Mouse (Mus musculus) forebrain, embryonic 14.5 days (tissue): ENCODE measurements around the gene Hist1h4j. TPM values are rescaled to one million over a fixed set of nuclear protein-coding genes. Genes with fewer than 3 reads are reported as not detected.
A peak's percentile ranks its signal among the peaks of the same experiment; 100 is the strongest.

Experiments
- ATAC-seq: fragments of 200-750 bp; cut with Nextera tagmentation; 2 replicates; pipeline ENCODE4 v1.8.0; 2017; ENCODE audit warnings: mild to moderate bottlenecking, moderate library complexity
- DNase-seq: peaks from one replicate; pipeline ENCODE4 v3.0.0-alpha.2; 2015; ENCODE audit warnings: low spot score
- H3K27ac ChIP-seq: fragments of 300-500 bp; sonication (generic); 2 replicates; pipeline ENCODE4 v1.5.1; 2014; ENCODE audit warnings: low read depth, mild to moderate bottlenecking, control low read depth, low read length, moderate library complexity
- H3K27me3 ChIP-seq: fragments of 300-500 bp; sonication (generic); replicated peaks from 2 replicates; pipeline ENCODE4 v1.6.1; 2014; ENCODE audit warnings: low read length, control low read depth, mixed read lengths; ENCODE audit not compliant: control insufficient read depth, insufficient read depth
- H3K36me3 ChIP-seq: fragments of 300-500 bp; sonication (generic); 2 replicates; pipeline ENCODE4 v1.6.1; 2014; ENCODE audit warnings: low read length, control low read depth; ENCODE audit not compliant: control insufficient read depth, insufficient read depth
- H3K4me1 ChIP-seq: fragments of 300-500 bp; sonication (generic); 2 replicates; pipeline ENCODE4 v1.6.1; 2014; ENCODE audit warnings: antibody characterized with exemption, low read length, control low read depth; ENCODE audit not compliant: control insufficient read depth, insufficient read depth
- H3K4me2 ChIP-seq: fragments of 300-500 bp; sonication (generic); 2 replicates; pipeline ENCODE4 v1.6.1; 2014; ENCODE audit warnings: mild to moderate bottlenecking, control low read depth, low read length
- H3K4me3 ChIP-seq: fragments of 300-500 bp; sonication (generic); 2 replicates; pipeline ENCODE4 v1.5.1; 2014; ENCODE audit warnings: low read depth, low read length, control low read depth
- H3K9ac ChIP-seq: fragments of 300-500 bp; sonication (generic); 2 replicates; pipeline ENCODE4 v1.6.1; 2014; ENCODE audit warnings: mild to moderate bottlenecking, low read length, control low read depth, moderate library complexity
- H3K9me3 ChIP-seq: fragments of 300-500 bp; sonication (generic); replicated peaks from 2 replicates; pipeline ENCODE4 v1.6.1; 2016; ENCODE audit warnings: low read length, control low read depth, mixed read lengths; ENCODE audit not compliant: control insufficient read depth
- WGBS: fragments of 180-500 bp; shearing (Covaris S2); extraction: QIAGEN DNeasy Blood & Tissue Kit; methylation state at CpG from one replicate; pipeline ENCODE4 v1.1.7; 2014; 5-methylcytosine and 5-hydroxymethylcytosine counted together
- polyA plus RNA-seq: library from polyadenylated mRNA; unstranded; fragments of >200 nt; fragmentation: Nextera tagmentation; extraction: Ambion mirVana; gene quantifications from 2 replicates; pipeline ENCODE4 v1.2.1, GENCODE M21; 2014

Hist1h4j gene
- polyA plus RNA-seq, 1 experiment from 2014 or later, result 1.7 TPM

GRCm38 (mm10) chr13:21722993-21723836, 11.6 kb upstream of the Hist1h4j start:
- no peak overlapping the region for H3K4me3 ChIP-seq
- peaks cover 27% of the 10 kb centered on the region for H3K4me1 ChIP-seq
- no peaks in the 10 kb centered on the region for H3K36me3 ChIP-seq
- no peaks in the 10 kb centered on the region for H3K27me3 ChIP-seq
- DNase-seq, result no peak
- peak overlapping the region; percentile 66 for H3K9ac ChIP-seq
- WGBS, result 20% methylated on average over 5 of the region's 5 CpGs
- H3K4me2 ChIP-seq, result peak overlapping the region; percentile 56
- ATAC-seq, result no peak
- H3K27ac ChIP-seq, result peak overlapping the region; percentile 88; the same call in 1 of the 2 replicates
- H3K9me3 ChIP-seq, result no peaks in the 10 kb centered on the region

- Histone ChIP-seq H3K27me3 (no peaks in the 10 kb centered on the region), H3K4me1 (peaks cover 7% of the 10 kb centered on the region; the same call in 1 of the 2 replicates), H3K4me3 (no peak overlapping the region), H3K9ac (no peak overlapping the region), H3K9me3 (no peaks in the 10 kb centered on the region), H3K4me2 (no peak overlapping the region), H3K36me3 (no peaks in the 10 kb centered on the region), H3K27ac (peak overlapping the region; percentile 27; the same call in 1 of the 2 replicates)
- ATAC-seq (peak; percentile 75), DNase-seq (peak; percentile 66)
- WGBS, result 28% methylated on average over 11 of the region's 11 CpGs
Observed at GRCm38 (mm10) chr13:21727948-21728572, 6.8 kb upstream of the Hist1h4j start.

GRCm38 (mm10) chr13:21729544-21729943, 5.3 kb upstream of the Hist1h4j start:
- Histone ChIP-seq H3K4me1 (peaks cover 7% of the 10 kb centered on the region; the same call in 1 of the 2 replicates), H3K4me2 (no peak overlapping the region), H3K9ac (no peak overlapping the region), H3K27ac (no peak overlapping the region), H3K4me3 (no peak overlapping the region), H3K36me3 (no peaks in the 10 kb centered on the region), H3K9me3 (no peaks in the 10 kb centered on the region), H3K27me3 (no peaks in the 10 kb centered on the region)
- ATAC-seq (no peak), DNase-seq (no peak)
- WGBS, result 69% methylated on average over 1 of the region's 1 CpGs

GRCm38 (mm10) chr13:21733466-21733865, 1.4 kb upstream of the Hist1h4j start:
- no peak; the same call in 1 of the 2 replicates for ATAC-seq
- H3K27ac ChIP-seq, result peak overlapping the region; percentile 97
- H3K4me3 ChIP-seq, result no peak overlapping the region
- no peaks in the 10 kb centered on the region for H3K36me3 ChIP-seq
- no peak overlapping the region for H3K4me2 ChIP-seq
- no peaks in the 10 kb centered on the region for H3K9me3 ChIP-seq
- H3K9ac ChIP-seq, result no peak overlapping the region
- DNase-seq, result no peak
- 66% methylated on average over 5 of the region's 5 CpGs for WGBS
- no peaks in the 10 kb centered on the region for H3K27me3 ChIP-seq
- H3K4me1 ChIP-seq, result peaks cover 11% of the 10 kb centered on the region

GRCm38 (mm10) chr13:21734010-21734905, 606 bp upstream of the Hist1h4j start:
- WGBS, result under 1% methylated on average over 21 of the region's 21 CpGs
- H3K36me3 ChIP-seq, result no peaks in the 10 kb centered on the region
- ATAC-seq, result peak; percentile 76

GRCm38 (mm10) chr13:21745006-21745405, 10.1 kb downstream of the Hist1h4j start:
- Histone ChIP-seq H3K27ac (no peak overlapping the region), H3K9ac (no peak overlapping the region), H3K9me3 (no peaks in the 10 kb centered on the region), H3K4me1 (peaks cover 17% of the 10 kb centered on the region), H3K36me3 (no peaks in the 10 kb centered on the region), H3K27me3 (no peaks in the 10 kb centered on the region), H3K4me2 (no peak overlapping the region), H3K4me3 (no peak overlapping the region)
- 96% methylated on average over 1 of the region's 1 CpGs for WGBS
- DNase-seq, result no peak
- ATAC-seq, result no peak

More at GRCm38 (mm10) chr13:21734010-21734905, 606 bp upstream of the Hist1h4j start:
- Histone ChIP-seq H3K4me3 (peak overlapping the region; percentile 48), H3K9me3 (no peaks in the 10 kb centered on the region), H3K4me2 (peak overlapping the region; percentile 68), H3K4me1 (peaks cover 11% of the 10 kb centered on the region), H3K27ac (peak overlapping the region; percentile 97), H3K9ac (peak overlapping the region; percentile 76), H3K27me3 (no peaks in the 10 kb centered on the region)
- DNase-seq, result peak; percentile 97

- peak overlapping the region; percentile 54 for H3K4me3 ChIP-seq
- no peak for ATAC-seq
- H3K4me1 ChIP-seq, result peaks cover 26% of the 10 kb centered on the region
- 3% methylated on average over 5 of the region's 5 CpGs for WGBS
- H3K9me3 ChIP-seq, result no peaks in the 10 kb centered on the region
- peak overlapping the region; percentile 70 for H3K9ac ChIP-seq
- no peaks in the 10 kb centered on the region for H3K27me3 ChIP-seq
- H3K36me3 ChIP-seq, result no peaks in the 10 kb centered on the region
- H3K27ac ChIP-seq, result peak overlapping the region; percentile 91
- H3K4me2 ChIP-seq, result peak overlapping the region; percentile 83
- peak; percentile 66 for DNase-seq
Observed at GRCm38 (mm10) chr13:21749387-21750158, 14.7 kb downstream of the Hist1h4j start.
